Mouse (Mus musculus): ENCODE measurements around the gene Hoxa1. TPM values are rescaled to one million over a fixed set of nuclear protein-coding genes. Genes with fewer than 3 reads are reported as not detected.

Gene Hoxa1
- total and polyA plus RNA-seq, 3 experiments: 0.20 to 0.43 TPM; not detected in 1

DNA sequence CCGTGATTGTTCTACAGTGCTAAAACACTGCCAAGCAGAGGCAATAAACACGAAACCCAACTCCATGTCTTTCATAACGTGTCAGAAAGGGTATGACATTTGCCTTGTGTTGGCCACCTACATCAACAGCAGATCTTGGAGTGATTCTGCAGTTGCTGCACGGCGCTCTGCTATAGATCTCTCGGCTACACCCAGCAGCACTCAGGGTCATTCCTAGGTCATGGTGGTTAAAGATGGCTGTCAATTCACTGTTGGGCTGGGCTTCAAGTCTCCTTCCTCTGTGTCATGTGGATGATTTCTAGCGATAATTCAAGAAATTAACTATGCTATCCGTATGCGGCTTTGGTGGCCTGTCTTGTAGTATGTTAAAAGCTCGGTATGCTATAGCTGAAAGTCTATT, 19.5 kb downstream of the Hoxa1 start:
- H3K36me3 ChIP-seq (ENCODE audit: control insufficient read depth, insufficient read depth, low read length): no peaks in the 10 kb centered on the region
- no peak for TF ChIP-seq POLR2A (IDR thresholded peaks at IDR 0.05; ENCODE audit: insufficient read depth, low read depth, low read length)
- no peak overlapping the region for H3K27ac ChIP-seq
- no peaks in the 10 kb centered on the region for H3K27me3 ChIP-seq (ENCODE audit: control insufficient read depth, insufficient read depth, low read length)
- no peak for DNase-seq
- no peaks in the 10 kb centered on the region for H3K4me1 ChIP-seq (ENCODE audit: control insufficient read depth, insufficient read depth, low read length)
- WGBS: 73% methylated on average over 10 of the region's 10 CpGs
- intact Hi-C loops (cut with DNase I): no loop called here
- no peak overlapping the region for H3K9ac ChIP-seq (ENCODE audit: low read depth, low read length)
- H3K4me3 ChIP-seq: no peak overlapping the region
- H3K79me2 ChIP-seq (replicated peaks; ENCODE audit: control insufficient read depth, insufficient read depth, low read length): no peaks in the 10 kb centered on the region

DNA sequence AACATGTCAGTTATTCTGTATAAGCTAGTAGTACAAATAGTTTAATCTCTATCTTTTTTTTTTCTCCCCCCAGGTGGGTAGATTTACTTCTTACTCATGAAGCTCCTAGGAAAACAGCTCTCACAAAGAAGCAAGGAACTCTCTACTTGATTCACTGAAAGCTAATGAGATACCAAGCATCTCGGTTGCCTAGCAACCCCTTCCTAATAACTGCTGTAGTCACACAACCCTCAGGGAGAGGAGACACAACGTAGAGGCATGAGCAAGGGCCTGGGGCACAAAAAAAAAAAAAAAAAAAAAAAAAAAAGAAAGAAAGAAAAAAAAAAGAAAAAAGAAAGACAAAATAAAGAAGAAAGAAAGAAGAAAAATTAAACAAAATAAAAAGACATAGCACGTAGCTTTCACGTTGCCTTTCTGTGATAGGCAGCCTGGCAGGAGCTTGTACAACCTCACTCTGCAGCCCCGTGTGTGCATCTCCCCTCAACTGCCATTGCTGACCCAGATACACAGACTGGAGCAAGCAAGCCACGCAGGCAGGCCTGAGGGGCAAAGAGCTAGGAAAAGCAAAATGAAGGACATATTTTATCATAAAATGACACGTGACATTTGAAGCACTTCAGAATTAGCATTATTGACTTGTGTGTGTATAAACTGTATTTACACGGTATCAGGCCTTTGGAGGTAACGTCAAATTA, 20.1 kb downstream of the Hoxa1 start:
- Histone ChIP-seq H3K4me1 (ENCODE audit: control insufficient read depth, insufficient read depth, low read length) (no peaks in the 10 kb centered on the region), H3K27me3 (ENCODE audit: control insufficient read depth, insufficient read depth, low read length) (no peaks in the 10 kb centered on the region), H3K4me3 (no peak overlapping the region), H3K27ac (no peak overlapping the region), H3K79me2 (replicated peaks; ENCODE audit: control insufficient read depth, insufficient read depth, low read length) (no peaks in the 10 kb centered on the region), H3K9ac (ENCODE audit: low read depth, low read length) (no peak overlapping the region), H3K36me3 (ENCODE audit: control insufficient read depth, insufficient read depth, low read length) (no peaks in the 10 kb centered on the region)
- intact Hi-C loops (cut with DNase I): no loop called here
- DNase-seq: no peak
- TF ChIP-seq EP300 (IDR thresholded peaks at IDR 0.05; ENCODE audit: insufficient read depth, low read depth, low read length): no peak
- no peak for TF ChIP-seq POLR2A (IDR thresholded peaks at IDR 0.05; ENCODE audit: insufficient read depth, low read depth, low read length)
- TF ChIP-seq CTCF (IDR thresholded peaks at IDR 0.05): no peak
- WGBS: 78% methylated on average over 9 of the region's 9 CpGs

DNA sequence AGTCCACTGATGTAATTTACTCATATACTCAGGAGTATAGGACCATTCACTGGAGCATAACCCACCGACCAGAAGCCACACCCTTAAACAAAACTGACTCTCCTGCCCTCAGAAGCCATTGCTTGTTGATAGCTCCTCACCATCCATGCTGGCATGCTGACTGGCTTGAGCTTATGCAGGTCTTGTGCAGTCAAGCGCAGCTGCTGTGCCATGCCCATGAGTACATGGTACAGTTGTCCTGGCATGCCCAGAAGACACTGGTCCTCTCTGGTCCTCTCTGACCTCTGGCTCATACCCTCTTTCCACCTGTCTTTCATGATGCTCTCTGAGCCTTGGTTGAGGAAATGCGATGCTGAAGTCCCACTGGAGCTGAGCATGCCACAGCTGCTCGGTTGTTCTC, 34.4 kb downstream of the Hoxa1 start:
- H3K4me3 ChIP-seq: no peak overlapping the region
- no peak overlapping the region for H3K27ac ChIP-seq
- no peaks in the 10 kb centered on the region for H3K4me1 ChIP-seq (ENCODE audit: control insufficient read depth, insufficient read depth, low read length)
- no peaks in the 10 kb centered on the region for H3K79me2 ChIP-seq (replicated peaks; ENCODE audit: control insufficient read depth, insufficient read depth, low read length)
- no peaks in the 10 kb centered on the region for H3K36me3 ChIP-seq (ENCODE audit: control insufficient read depth, insufficient read depth, low read length)
- WGBS: 79% methylated on average over 4 of the region's 4 CpGs
- TF ChIP-seq POLR2A (IDR thresholded peaks at IDR 0.05; ENCODE audit: insufficient read depth, low read depth, low read length): no peak
- intact Hi-C loops (cut with DNase I): no loop called here
- DNase-seq: no peak
- no peak overlapping the region for H3K9ac ChIP-seq (ENCODE audit: low read depth, low read length)
- H3K27me3 ChIP-seq (ENCODE audit: control insufficient read depth, insufficient read depth, low read length): no peaks in the 10 kb centered on the region

DNA sequence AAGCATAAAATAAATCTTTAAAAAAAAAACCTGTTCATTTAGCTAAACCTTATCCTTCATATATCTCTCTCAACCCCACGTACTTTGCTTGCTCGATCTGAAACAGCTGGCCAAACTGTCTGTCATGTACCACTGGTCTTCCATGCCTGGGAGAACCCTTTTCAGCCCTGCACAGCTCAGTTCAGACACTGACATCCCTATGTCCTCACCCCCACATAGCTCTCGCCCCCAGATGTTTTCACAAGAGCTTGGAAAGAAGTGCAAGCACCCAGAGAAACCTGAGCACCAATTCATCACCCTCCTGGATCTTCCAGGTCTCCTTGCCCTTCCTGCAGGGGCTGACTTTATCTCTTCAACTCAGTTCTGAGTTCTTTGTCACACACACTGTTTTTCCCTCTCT, 36.9 kb downstream of the Hoxa1 start:
- H3K79me2 ChIP-seq (replicated peaks; ENCODE audit: control insufficient read depth, insufficient read depth, low read length): no peaks in the 10 kb centered on the region
- H3K4me3 ChIP-seq: no peak overlapping the region
- DNase-seq: no peak
- TF ChIP-seq EP300 (IDR thresholded peaks at IDR 0.05; ENCODE audit: insufficient read depth, low read depth, low read length) (no peak), POLR2A (IDR thresholded peaks at IDR 0.05; ENCODE audit: insufficient read depth, low read depth, low read length) (no peak), CTCF (IDR thresholded peaks at IDR 0.05) (no peak)
- no peaks in the 10 kb centered on the region for H3K27me3 ChIP-seq (ENCODE audit: control insufficient read depth, insufficient read depth, low read length)
- H3K27ac ChIP-seq: no peak overlapping the region
- no peak overlapping the region for H3K9ac ChIP-seq (ENCODE audit: low read depth, low read length)
- H3K36me3 ChIP-seq (ENCODE audit: control insufficient read depth, insufficient read depth, low read length): no peaks in the 10 kb centered on the region
- WGBS: 45% methylated on average over 3 of the region's 3 CpGs
- H3K4me1 ChIP-seq (ENCODE audit: control insufficient read depth, insufficient read depth, low read length): no peaks in the 10 kb centered on the region
- intact Hi-C loops (cut with DNase I): no loop called here

DNA sequence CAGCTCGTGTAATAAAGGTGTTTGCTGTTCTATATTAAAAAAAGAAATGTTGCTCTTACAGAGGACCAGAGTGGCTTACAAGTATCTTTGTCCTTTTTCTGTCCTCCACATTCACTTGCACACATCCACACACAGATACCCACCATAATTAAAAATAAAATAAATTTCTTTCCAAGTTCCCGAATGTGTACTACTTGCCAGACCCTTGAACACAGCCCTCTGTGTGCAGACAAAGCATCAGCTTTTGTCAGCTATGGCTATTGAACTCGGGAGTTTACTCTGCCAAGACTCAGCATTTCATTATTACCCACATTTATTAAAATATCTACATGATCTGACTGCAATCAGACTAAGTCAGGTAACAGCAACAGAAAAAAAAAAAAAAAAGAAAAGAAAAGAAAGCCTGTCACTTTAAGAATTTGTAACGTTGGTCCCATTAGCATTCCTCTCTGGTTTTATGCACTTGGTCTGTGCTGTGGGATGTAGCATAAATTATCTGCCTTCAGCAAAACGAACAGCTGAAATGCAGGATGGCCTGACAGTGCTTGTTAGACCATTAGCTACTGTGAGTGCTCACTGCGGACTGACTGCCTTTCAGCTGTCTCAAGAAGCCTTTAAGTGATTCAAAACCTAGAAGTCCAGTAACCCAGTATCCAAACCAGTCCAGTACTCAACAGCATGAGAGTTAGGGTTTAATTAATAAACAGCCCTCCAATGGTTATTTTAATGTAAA, 39.0 kb downstream of the Hoxa1 start:
- WGBS: 49% methylated on average over 6 of the region's 6 CpGs
- Histone ChIP-seq H3K4me1 (ENCODE audit: control insufficient read depth, insufficient read depth, low read length) (no peaks in the 10 kb centered on the region), H3K27ac (no peak overlapping the region), H3K27me3 (ENCODE audit: control insufficient read depth, insufficient read depth, low read length) (peaks cover 1% of the 10 kb centered on the region; the same call in 1 of the 2 replicates), H3K79me2 (replicated peaks; ENCODE audit: control insufficient read depth, insufficient read depth, low read length) (no peaks in the 10 kb centered on the region), H3K4me3 (no peak overlapping the region), H3K36me3 (ENCODE audit: control insufficient read depth, insufficient read depth, low read length) (no peaks in the 10 kb centered on the region), H3K9ac (ENCODE audit: low read depth, low read length) (no peak overlapping the region)
- intact Hi-C loops (cut with DNase I): no loop called here
- TF ChIP-seq EP300 (IDR thresholded peaks at IDR 0.05; ENCODE audit: insufficient read depth, low read depth, low read length): no peak
- no peak for TF ChIP-seq POLR2A (IDR thresholded peaks at IDR 0.05; ENCODE audit: insufficient read depth, low read depth, low read length)
- TF ChIP-seq CTCF (IDR thresholded peaks at IDR 0.05): no peak
- no peak for DNase-seq

DNA sequence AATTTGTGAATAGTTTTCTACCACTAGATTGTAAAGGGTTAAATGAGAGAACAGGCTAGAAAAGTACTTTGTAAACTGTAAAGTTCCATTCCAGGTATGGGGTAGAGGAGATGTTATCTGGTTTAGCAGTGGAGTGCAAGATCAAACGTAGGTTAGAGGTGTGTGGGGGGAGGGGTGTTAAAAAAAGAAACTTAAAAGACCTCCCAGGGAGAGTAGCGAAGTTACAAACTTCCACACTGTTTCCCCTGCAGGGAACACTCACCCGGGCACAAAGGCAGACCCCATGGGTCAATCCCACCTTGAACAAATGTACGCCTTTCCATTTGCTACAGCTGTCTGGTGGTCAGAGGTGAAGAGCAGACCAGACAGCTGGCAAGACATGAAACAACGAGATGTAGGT, 42.2 kb downstream of the Hoxa1 start:
- intact Hi-C loops (cut with DNase I): no loop called here
- H3K4me1 ChIP-seq (ENCODE audit: control insufficient read depth, insufficient read depth, low read length): no peaks in the 10 kb centered on the region
- H3K27ac ChIP-seq: no peak overlapping the region
- no peak for TF ChIP-seq POLR2A (IDR thresholded peaks at IDR 0.05; ENCODE audit: insufficient read depth, low read depth, low read length)
- TF ChIP-seq CTCF (IDR thresholded peaks at IDR 0.05): no peak
- TF ChIP-seq EP300 (IDR thresholded peaks at IDR 0.05; ENCODE audit: insufficient read depth, low read depth, low read length): no peak
- H3K9ac ChIP-seq (ENCODE audit: low read depth, low read length): no peak overlapping the region
- no peak for DNase-seq
- H3K36me3 ChIP-seq (ENCODE audit: control insufficient read depth, insufficient read depth, low read length): no peaks in the 10 kb centered on the region
- H3K27me3 ChIP-seq (ENCODE audit: control insufficient read depth, insufficient read depth, low read length): peaks cover 1% of the 10 kb centered on the region; the same call in 1 of the 2 replicates
- H3K4me3 ChIP-seq: no peak overlapping the region
- no peaks in the 10 kb centered on the region for H3K79me2 ChIP-seq (replicated peaks; ENCODE audit: control insufficient read depth, insufficient read depth, low read length)
- 18% methylated on average over 5 of the region's 5 CpGs for WGBS

Data from heart, adult 2 months (tissue).